Mouse (Mus musculus) cerebellum, adult 8-10 months (tissue): Measurements from ENCODE around the gene D3Ertd751e.

Experiments used
- DNase-seq: peaks from one replicate; pipeline ENCODE4 v3.0.0; 2022

D3Ertd751e gene

GRCm38 (mm10) chr3:41742278-41742934 is at the start of gene D3Ertd751e, which contains the start of gene Sclt1:
Gene D3Ertd751e, plus strand, starts transcription at chr3:41742611.
Gene Sclt1, minus strand, starts transcription at chr3:41742514.
- DNase-seq: peak; percentile 98

GRCm38 (mm10) chr3:41695681-41696080 is 46.7 kb upstream of the D3Ertd751e start:
- DNase-seq: no peak

- DNase-seq: no peak
Measured at GRCm38 (mm10) chr3:41741601-41742277, 672 bp upstream of the D3Ertd751e start.

DNA sequence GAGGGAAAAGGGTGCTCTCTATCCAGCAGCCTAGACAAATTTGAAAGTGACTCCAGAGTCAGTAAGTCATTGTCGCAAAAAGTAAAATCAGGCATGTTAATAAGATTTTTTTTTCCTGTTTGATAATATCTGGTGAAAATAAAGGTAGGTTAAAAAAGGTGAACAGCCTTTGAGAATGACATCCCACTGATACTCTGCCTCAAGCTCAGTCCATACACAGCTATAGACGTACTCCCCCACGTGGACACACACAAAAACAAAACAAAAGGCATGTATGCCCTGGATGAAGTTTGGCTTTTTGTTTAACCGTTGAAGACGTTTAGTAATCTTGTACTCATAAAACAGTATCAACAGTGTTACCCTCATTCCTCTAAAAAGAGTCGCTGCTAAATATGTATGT is 1.0 kb downstream of the D3Ertd751e start:
- peak; percentile 27 for DNase-seq

DNA sequence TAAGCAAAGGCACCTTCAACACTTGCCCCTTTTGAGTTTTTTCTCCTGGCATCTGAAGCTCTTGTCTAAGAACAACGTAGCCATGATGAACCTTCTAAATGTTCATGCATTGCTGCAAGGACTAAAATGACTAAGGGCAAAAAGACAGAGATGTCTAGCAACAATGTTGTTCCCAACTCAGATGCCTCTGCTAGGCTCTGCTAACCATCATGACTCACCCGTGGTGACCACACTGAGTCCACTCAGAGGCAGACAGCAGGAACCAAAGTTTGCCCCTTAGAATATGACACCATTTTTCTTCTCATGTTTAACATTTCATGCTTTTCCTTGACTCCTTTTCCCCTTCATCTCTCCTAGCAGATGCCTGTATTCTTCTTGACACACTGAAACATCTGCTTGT is 12.1 kb downstream of the D3Ertd751e start:
- DNase-seq: no peak

DNA sequence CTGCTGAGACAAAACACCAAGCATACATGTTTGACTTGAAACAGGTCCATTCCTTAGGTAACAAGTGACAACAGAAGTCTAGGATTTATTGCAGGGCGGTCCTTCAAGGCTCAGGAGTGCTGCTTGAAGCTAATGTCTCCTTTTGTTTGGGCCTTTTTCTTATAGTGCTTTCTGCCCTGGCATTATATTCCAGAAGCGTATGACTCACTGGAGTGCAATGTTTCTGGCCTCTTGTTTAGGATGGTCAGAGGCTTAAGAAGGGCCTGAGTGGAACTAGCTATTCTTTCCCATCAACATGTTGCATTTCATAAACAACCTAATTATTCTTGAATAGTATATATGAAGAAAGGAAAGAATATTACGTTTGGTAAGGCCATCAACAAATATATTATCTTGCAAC is 19.7 kb downstream of the D3Ertd751e start:
- DNase-seq: no peak

DNA sequence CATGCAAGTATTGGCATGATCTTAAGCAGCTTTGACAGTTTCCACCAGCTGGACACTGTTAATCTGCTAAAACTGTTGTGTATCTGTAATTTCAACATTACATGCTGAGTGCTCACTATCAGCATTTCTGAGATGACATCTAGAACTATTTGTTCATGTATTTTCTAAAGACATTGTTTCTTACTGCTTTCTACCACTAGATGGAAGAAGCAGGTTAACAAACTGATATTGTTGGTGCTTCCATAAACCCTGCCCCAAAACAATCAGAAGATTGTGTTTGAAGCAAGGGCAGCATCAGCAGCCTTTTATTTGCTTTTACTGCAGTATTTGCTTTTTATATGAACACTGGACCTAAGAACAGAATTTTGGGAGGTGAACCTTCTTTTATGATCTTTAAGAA is 70.0 kb downstream of the D3Ertd751e start:
- no peak for DNase-seq
